47 mouse cellular contexts compared by ENCODE assay signal in genomic region chr19:11316786-11317185, GRCm38 (mm10). TPM values are rescaled to one million over a fixed set of nuclear protein-coding genes. Genes with fewer than 3 reads are reported as not detected.
"Had no signal": no experiment of that assay in that cellular context is flagged by ENCODE, and none has a peak within 500 bp of the region (broad histone marks: within the 10 kb centered on the region; RNA-seq: fewer than 3 reads in every experiment).

No protein-coding gene starts in this region.

- H3K4me1 ChIP-seq: limb, embryonic 10.5 days; limb, embryonic 12.5 days; limb, embryonic 13.5 days; limb, embryonic 15.5 days; liver, embryonic 12.5 days; liver, embryonic 13.5 days; liver, embryonic 15.5 days; lung, embryonic 15.5 days; megakaryocyte, embryonic 14.5 days; midbrain, embryonic 10.5 days; midbrain, embryonic 12.5 days; midbrain, embryonic 13.5 days; midbrain, embryonic 15.5 days; neural tube, embryonic 12.5 days; neural tube, embryonic 13.5 days had no signal

- H3K27me3 ChIP-seq: limb, embryonic 12.5 days; limb, embryonic 13.5 days; limb, embryonic 15.5 days; liver, embryonic 12.5 days; liver, embryonic 13.5 days; liver, embryonic 15.5 days; lung, embryonic 15.5 days; megakaryocyte, embryonic 14.5 days; midbrain, embryonic 12.5 days; midbrain, embryonic 13.5 days; midbrain, embryonic 15.5 days; neural tube, embryonic 12.5 days; neural tube, embryonic 13.5 days had no signal

- H3K9ac ChIP-seq: limb, embryonic 12.5 days; limb, embryonic 13.5 days; limb, embryonic 15.5 days; liver, embryonic 12.5 days; liver, embryonic 13.5 days; liver, embryonic 14.5 days; liver, embryonic 15.5 days; lung, embryonic 14.5 days; lung, embryonic 15.5 days; midbrain, embryonic 12.5 days; midbrain, embryonic 13.5 days; midbrain, embryonic 15.5 days; neural tube, embryonic 12.5 days; neural tube, embryonic 13.5 days had no signal

- H3K36me3 ChIP-seq: limb, embryonic 10.5 days; limb, embryonic 12.5 days; limb, embryonic 13.5 days; limb, embryonic 15.5 days; liver, embryonic 12.5 days; liver, embryonic 13.5 days; liver, embryonic 15.5 days; lung, embryonic 15.5 days; midbrain, embryonic 10.5 days; midbrain, embryonic 12.5 days; midbrain, embryonic 13.5 days; midbrain, embryonic 15.5 days; neural tube, embryonic 12.5 days; neural tube, embryonic 13.5 days had no signal

- ATAC-seq: liver, embryonic 12.5 days; lung, postnatal 0 days; midbrain, embryonic 13.5 days; midbrain, embryonic 15.5 days; midbrain, embryonic 16.5 days had no signal

- H3K9me3 ChIP-seq: limb, embryonic 10.5 days; limb, embryonic 15.5 days; liver, embryonic 12.5 days; liver, embryonic 13.5 days; liver, embryonic 15.5 days; lung, embryonic 15.5 days; megakaryocyte, embryonic 14.5 days; midbrain, embryonic 10.5 days; midbrain, embryonic 12.5 days; midbrain, embryonic 13.5 days; midbrain, embryonic 15.5 days; neural tube, embryonic 12.5 days; neural tube, embryonic 13.5 days had no signal

- DNase-seq: left cerebral cortex, postnatal 4 days; liver; liver, embryonic 13.5 days; lung, adult 18-20 months; lung, adult 2 months; lung, embryonic 14.5 days; lung, postnatal 10 days; lung, postnatal 14 days; lung, postnatal 36 days; lung, postnatal 4 days; midbrain, embryonic 14.5 days had no signal

- H3K27ac ChIP-seq: limb, embryonic 10.5 days; limb, embryonic 12.5 days; limb, embryonic 13.5 days; limb, embryonic 15.5 days; liver, embryonic 12.5 days; liver, embryonic 13.5 days; liver, embryonic 14.5 days; liver, embryonic 15.5 days; lung, embryonic 15.5 days; macrophage; midbrain, embryonic 10.5 days; midbrain, embryonic 12.5 days; midbrain, embryonic 13.5 days; midbrain, embryonic 15.5 days; neural tube, embryonic 12.5 days; neural tube, embryonic 13.5 days had no signal

- H3K4me2 ChIP-seq: limb, embryonic 12.5 days; limb, embryonic 13.5 days; limb, embryonic 15.5 days; liver, embryonic 11.5 days; liver, embryonic 12.5 days; liver, embryonic 13.5 days; liver, embryonic 15.5 days; lung, embryonic 14.5 days; lung, embryonic 15.5 days; midbrain, embryonic 11.5 days; midbrain, embryonic 12.5 days; midbrain, embryonic 13.5 days; midbrain, embryonic 15.5 days; neural tube, embryonic 12.5 days; neural tube, embryonic 13.5 days had no signal

- H3K4me3 ChIP-seq: limb, embryonic 10.5 days; limb, embryonic 12.5 days; limb, embryonic 13.5 days; limb, embryonic 15.5 days; liver, embryonic 12.5 days; liver, embryonic 13.5 days; liver, embryonic 15.5 days; lung, embryonic 15.5 days; megakaryocyte, embryonic 14.5 days; midbrain, embryonic 10.5 days; midbrain, embryonic 12.5 days; midbrain, embryonic 13.5 days; midbrain, embryonic 15.5 days; myocyte; neural tube, embryonic 12.5 days; neural tube, embryonic 13.5 days had no signal

RNA-seq across cellular contexts. Expression of gene Ms4a14, which starts 2.5 kb away (rescaled TPM):
- total RNA-seq: left cerebral cortex, postnatal 10 days; left cerebral cortex, postnatal 14 days; left cerebral cortex, postnatal 25 days; liver, adult 2 months; megakaryocyte progenitor cell, adult 5-6 weeks; megakaryocyte-erythroid progenitor cell, adult 5-6 weeks had no signal
- polyA plus RNA-seq: limb, embryonic 10.5 days; limb, embryonic 12.5 days; limb, embryonic 13.5 days; liver, adult 2 months; liver, embryonic 11.5 days; liver, embryonic 12.5 days; liver, embryonic 15.5 days; liver, embryonic 16.5 days; lung, embryonic 14.5 days; midbrain, embryonic 10.5 days; midbrain, embryonic 11.5 days; midbrain, embryonic 13.5 days; midbrain, embryonic 14.5 days; midbrain, embryonic 16.5 days; myocyte; neural tube, embryonic 11.5 days; neural tube, embryonic 12.5 days had no signal

RNA-seq across cellular contexts. Expression of gene Ms4a7, which starts 19.2 kb away (rescaled TPM):
- total RNA-seq: megakaryocyte progenitor cell, adult 5-6 weeks; megakaryocyte-erythroid progenitor cell, adult 5-6 weeks had no signal
- polyA plus RNA-seq: myocyte had no signal

RNA-seq across cellular contexts. Expression of gene Ms4a5, which starts 33.1 kb away (rescaled TPM):
- total RNA-seq: left cerebral cortex, postnatal 10 days; left cerebral cortex, postnatal 14 days; left cerebral cortex, postnatal 25 days; left cerebral cortex, postnatal 36 days; left cerebral cortex, postnatal 4 days; liver, adult 2 months; megakaryocyte progenitor cell, adult 5-6 weeks; megakaryocyte, adult 5-6 weeks; megakaryocyte-erythroid progenitor cell, adult 5-6 weeks; midbrain, postnatal 0 days; monocyte, adult 5-6 weeks had no signal
- polyA plus RNA-seq: limb, embryonic 10.5 days; limb, embryonic 11.5 days; limb, embryonic 12.5 days; limb, embryonic 13.5 days; limb, embryonic 14.5 days; limb, embryonic 15.5 days; liver, adult 2 months; liver, embryonic 11.5 days; liver, embryonic 12.5 days; liver, embryonic 13.5 days; liver, embryonic 14.5 days; liver, embryonic 15.5 days; liver, embryonic 16.5 days; lung, adult 2 months; lung, embryonic 14.5 days; lung, embryonic 15.5 days; lung, embryonic 16.5 days; lung, postnatal 0 days; macrophage; midbrain, embryonic 10.5 days; midbrain, embryonic 11.5 days; midbrain, embryonic 12.5 days; midbrain, embryonic 13.5 days; midbrain, embryonic 14.5 days; midbrain, embryonic 15.5 days; midbrain, embryonic 16.5 days; midbrain, postnatal 0 days; myocyte; neural tube, embryonic 11.5 days; neural tube, embryonic 12.5 days; neural tube, embryonic 13.5 days had no signal

RNA-seq across cellular contexts. Expression of gene Ms4a1, which starts 50.7 kb away (rescaled TPM):
- total RNA-seq: left cerebral cortex, postnatal 25 days; left cerebral cortex, postnatal 36 days; megakaryocyte progenitor cell, adult 5-6 weeks; midbrain, postnatal 0 days had no signal
- polyA plus RNA-seq: limb, embryonic 10.5 days; limb, embryonic 12.5 days; limb, embryonic 13.5 days; limb, embryonic 14.5 days; limb, embryonic 15.5 days; liver, embryonic 11.5 days; liver, embryonic 12.5 days; liver, embryonic 13.5 days; liver, embryonic 14.5 days; liver, embryonic 15.5 days; lung, embryonic 14.5 days; lung, embryonic 15.5 days; lung, embryonic 16.5 days; midbrain, embryonic 10.5 days; midbrain, embryonic 11.5 days; midbrain, embryonic 12.5 days; midbrain, embryonic 13.5 days; midbrain, embryonic 14.5 days; midbrain, embryonic 15.5 days; midbrain, embryonic 16.5 days; midbrain, postnatal 0 days; myocyte; neural tube, embryonic 11.5 days; neural tube, embryonic 12.5 days; neural tube, embryonic 13.5 days had no signal

RNA-seq across cellular contexts. Expression of gene Ms4a4a, which starts 58.5 kb away (rescaled TPM):
- total RNA-seq: megakaryocyte-erythroid progenitor cell, adult 5-6 weeks had no signal
- polyA plus RNA-seq: liver, adult 2 months; myocyte had no signal
